In the genomic region with DNA sequence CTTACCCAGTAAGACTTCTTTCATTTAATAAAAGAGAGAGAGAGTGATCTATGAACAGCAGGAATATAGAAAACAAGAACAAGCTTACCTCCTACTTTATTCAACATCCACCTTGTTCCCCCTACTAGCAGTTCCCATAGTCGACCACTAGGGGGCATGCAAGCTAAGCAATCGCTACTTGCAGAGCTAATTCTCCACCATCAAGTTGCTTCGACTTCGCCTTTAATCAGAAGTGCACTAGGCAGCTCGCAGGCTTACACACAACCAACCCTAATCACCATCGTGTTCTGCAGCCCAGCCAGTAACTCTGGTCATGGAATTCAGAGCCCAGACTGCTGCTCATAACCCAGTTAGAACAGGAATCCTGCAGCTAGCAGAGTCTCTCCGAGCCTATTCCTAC, we compare ENCODE assay signal across 9 mouse cellular contexts. TPM values are rescaled to one million over a fixed set of nuclear protein-coding genes. Genes with fewer than 3 reads are reported as not detected.
DNase-seq lines count a peak whose midpoint lies in the region; ATAC-seq lines count a peak whose summit lies in the region.
"Had no signal": no experiment of that assay in that cellular context is flagged by ENCODE, and none has a peak within 500 bp of the region (broad histone marks: within the 10 kb centered on the region; RNA-seq: fewer than 3 reads in every experiment).

No protein-coding gene starts in this region.

- peak; percentile 77 for DNase-seq in kidney, adult 11 months
- DNase-seq in cerebellum, postnatal 4 days (ENCODE audit: low spot score in 2 of 2) = peak; percentile 81 to 87
- DNase-seq in gastrocnemius, postnatal 14 days = peak; percentile 77
- peak; percentile 64 for DNase-seq in hindlimb bud, embryonic 11.5 days (ENCODE audit: extremely low spot score, low read depth, low spot score)
- DNase-seq in left cerebral cortex, postnatal 25 days (ENCODE audit: low spot score in 2 of 2) = peak; percentile 83 to 91
- DNase-seq in spleen, postnatal 14 days (ENCODE audit: low spot score in 2 of 2) = peak; percentile 54 to 77

- no peak overlapping the region for H3K27ac ChIP-seq in kidney, embryonic 14.5 days (ENCODE audit: low read depth, low read length)

- WGBS in kidney, embryonic 14.5 days = 17% methylated on average over 7 of the region's 7 CpGs

- H3K9me3 ChIP-seq in kidney, embryonic 14.5 days (ENCODE audit: control insufficient read depth, low read length) = no peaks in the 10 kb centered on the region

- no peaks in the 10 kb centered on the region for H3K36me3 ChIP-seq in kidney, embryonic 14.5 days (ENCODE audit: control insufficient read depth, insufficient read depth, low read length)

- no peak overlapping the region for H3K4me3 ChIP-seq in kidney, embryonic 14.5 days (ENCODE audit: low read length)
- H3K4me3 ChIP-seq: myocyte had no signal

- ATAC-seq in kidney, embryonic 14.5 days (ENCODE audit: low FRiP score, low TSS enrichment) = no peak
- peak; percentile 63; the same call in 1 of the 2 replicates for ATAC-seq in monocyte, adult 5-6 weeks (replicated peaks; ENCODE audit: insufficient number of reproducible peaks, low FRiP score, low TSS enrichment, poor library complexity, severe bottlenecking)

- no peaks in the 10 kb centered on the region; the same call in 1 of the 2 replicates for H3K4me1 ChIP-seq in kidney, embryonic 14.5 days (ENCODE audit: control insufficient read depth, insufficient read depth, low read length)

- no peaks in the 10 kb centered on the region; the same call in 1 of the 2 replicates for H3K27me3 ChIP-seq in kidney, embryonic 14.5 days (ENCODE audit: control insufficient read depth, insufficient read depth, low read length)

- H3K9ac ChIP-seq in kidney, embryonic 14.5 days (ENCODE audit: low read depth, low read length) = no peak overlapping the region

- intact Hi-C loops in gastrocnemius, postnatal 14 days (cut with DNase I; ENCODE audit: low total_unique reads) = loop anchor here (10.0 kb wide), 1 partner anchor 169 kb away; the partner anchor contains the start of gene Csk
- intact Hi-C loops in left cerebral cortex, postnatal 25 days (cut with DNase I) = loop anchor here (1.0 kb wide), 1 partner anchor 32 kb away; no protein-coding TSS in a partner anchor

- no peak overlapping the region for H3K4me2 ChIP-seq in kidney, embryonic 14.5 days (replicated peaks; ENCODE audit: low read depth, low read length)

RNA-seq across cellular contexts. Expression of gene Scamp5, which starts 17.9 kb away (rescaled TPM):
- polyA plus RNA-seq in kidney, embryonic 14.5 days (2014; fragmentation: Nextera tagmentation; extraction: Ambion mirVana) = 7.3 and 9.0 TPM in 2 replicates
- total RNA-seq in gastrocnemius, postnatal 14 days (2021) = 1 to 10 TPM; 3.6 to 6.4 TPM
- total RNA-seq in left cerebral cortex, postnatal 25 days (2021) = 100 to 1,000 TPM; 403 to 415 TPM
- total RNA-seq in monocyte, adult 5-6 weeks (2017) = not detected in 3 replicates

RNA-seq across cellular contexts. Expression of gene Rpp25, which starts 18.1 kb away (rescaled TPM):
- polyA plus RNA-seq in kidney, embryonic 14.5 days (2014; fragmentation: Nextera tagmentation; extraction: Ambion mirVana) = 5.3 and 6.2 TPM in 2 replicates
- total RNA-seq in gastrocnemius, postnatal 14 days (2021) = not detected
- total RNA-seq in left cerebral cortex, postnatal 25 days (2021) = 10 to 100 TPM; 15.6 to 16.1 TPM
- not detected in 3 replicates for total RNA-seq in monocyte, adult 5-6 weeks (2017)

RNA-seq across cellular contexts. Expression of gene Cox5a, which starts 35.3 kb away (rescaled TPM):
- 675 and 707 TPM in 2 replicates for polyA plus RNA-seq in kidney, embryonic 14.5 days (2014; fragmentation: Nextera tagmentation; extraction: Ambion mirVana)
- total RNA-seq in gastrocnemius, postnatal 14 days (2021) = 1,000 to 10,000 TPM; 1,175 to 1,382 TPM
- 100 to 1,000 TPM; 423 to 447 TPM for total RNA-seq in left cerebral cortex, postnatal 25 days (2021)
- total RNA-seq in monocyte, adult 5-6 weeks (2017) = 54.8 to 108 TPM (median 74.5 TPM) in 3 replicates

RNA-seq across cellular contexts. Expression of gene Ppcdc, which starts 45.9 kb away (rescaled TPM):
- 22.9 and 30.4 TPM in 2 replicates for polyA plus RNA-seq in kidney, embryonic 14.5 days (2014; fragmentation: Nextera tagmentation; extraction: Ambion mirVana)
- 1 to 10 TPM; 7.3 to 7.6 TPM for total RNA-seq in gastrocnemius, postnatal 14 days (2021)
- total RNA-seq in left cerebral cortex, postnatal 25 days (2021) = 10 to 100 TPM; 15.5 to 16.5 TPM
- 19.8 to 46.2 TPM (median 27.2 TPM) in 3 replicates for total RNA-seq in monocyte, adult 5-6 weeks (2017)

RNA-seq across cellular contexts. Expression of gene Fam219b, which starts 51.6 kb away (rescaled TPM):
- polyA plus RNA-seq in kidney, embryonic 14.5 days (2014; fragmentation: Nextera tagmentation; extraction: Ambion mirVana) = 13.3 and 19.7 TPM in 2 replicates
- total RNA-seq in gastrocnemius, postnatal 14 days (2021) = 1 to 10 TPM; 4.5 to 6.1 TPM
- 10 to 100 TPM; 20.6 to 23.5 TPM for total RNA-seq in left cerebral cortex, postnatal 25 days (2021)
- total RNA-seq in monocyte, adult 5-6 weeks (2017) = 17.5 to 23.5 TPM (median 18.2 TPM) in 3 replicates

Comparison
In these comparisons a context has a peak if more than half of its experiments do, and no peak if none do; other contexts are left out.
1. RNA of gene Scamp5, which starts 17.9 kb away (total RNA-seq): 403 to 415 TPM in left cerebral cortex, postnatal 25 days; 3.6 to 6.4 TPM in gastrocnemius, postnatal 14 days and not detected in monocyte, adult 5-6 weeks; every median in the first group is over 10 times any median in the second.
2. RNA of gene Rpp25, which starts 18.1 kb away (total RNA-seq): 15.6 to 16.1 TPM in left cerebral cortex, postnatal 25 days; not detected in gastrocnemius, postnatal 14 days and not detected in monocyte, adult 5-6 weeks; every median in the first group is over 10 times any median in the second.
3. Peak in every context shown above with its lines, with median percentiles within 50 percentile points of each other: DNase-seq.